Mouse (Mus musculus) embryonic stem cell, embryonic (primary cell): ENCODE results near the gene Tuft1.
"Not testable (repeated sequence)": the region's sequence is repeated elsewhere in the genome, so short reads cannot be mapped to it uniquely, and the experiment has no call there.

Experiments
- CTCF ChIA-PET, 4 experiments: fragments of 300-600 bp in 2 of 4; fragments of 350-600 bp in 2 of 4; sonication (Branson Sonifier 250); formaldehyde crosslinking; loops; one replicate each; lab custom pipeline; 2022; ENCODE audit warnings: inconsistent platforms in 2 of 4; lab: Charles Lee
- POLR2A ChIA-PET, 4 experiments: fragments of 300-600 bp in 2 of 4; fragments of 350-600 bp in 2 of 4; sonication (Branson Sonifier 250); formaldehyde crosslinking; loops; one replicate each; lab custom pipeline; 2022; ENCODE audit warnings: antibody characterized with exemption in 4 of 4, inconsistent platforms in 1 of 4; lab: Charles Lee

Tuft1 gene

GRCm38 (mm10) chr3:94665896-94666295 lies 7.2 kb upstream of the Tuft1 start:
- POLR2A ChIA-PET, CTCF ChIA-PET: not testable (repeated sequence)

- CTCF ChIA-PET, result interaction anchor here in 2 of 4 experiments (0.6 kb wide), 2 partner anchors 63 to 301 kb away, joined by 3 to 7 read pairs; no protein-coding TSS in a partner anchor
- POLR2A ChIA-PET, result not testable (repeated sequence)
These were observed 6.6 kb upstream of the Tuft1 start for GRCm38 (mm10) chr3:94665060-94665802.

- POLR2A ChIA-PET, CTCF ChIA-PET: not testable (repeated sequence)
These were observed 2.2 kb upstream of the Tuft1 start for GRCm38 (mm10) chr3:94660841-94661240.

GRCm38 (mm10) chr3:94659142-94659748 lies 573 bp upstream of the Tuft1 start:
- ChIA-PET POLR2A (interaction anchor here (0.7 to 3.1 kb wide), 15 partner anchors 10 to 1974 kb away, joined by 3 to 72 read pairs (median 4); partner anchors contain the start of gene Pogz (in 1 of the 4)), CTCF (interaction anchor here in 1 of 4 experiments (0.7 kb wide), 1 partner anchor 58 kb away, joined by 3 read pairs; no protein-coding TSS in a partner anchor)

GRCm38 (mm10) chr3:94657852-94658739 lies 576 bp downstream of the Tuft1 start:
- CTCF ChIA-PET, result interaction anchor here in 2 of 4 experiments (0.6 to 0.7 kb wide), 2 partner anchors 99 to 1165 kb away, joined by 3 to 6 read pairs; no protein-coding TSS in a partner anchor
- POLR2A ChIA-PET, result interaction anchor here in 3 of 4 experiments (0.6 to 3.1 kb wide), 20 partner anchors 9 to 358 kb away, joined by 3 to 72 read pairs (median 4); partner anchors contain the start of genes Cgn (in 1 of the 3), Mrpl9 (in 1 of the 3), Oaz3 (in 1 of the 3) and Pogz (in 1 of the 3)

GRCm38 (mm10) chr3:94653967-94654366 lies 4.7 kb downstream of the Tuft1 start:
- CTCF ChIA-PET, result not testable (repeated sequence)
- POLR2A ChIA-PET, result interaction anchor here in 2 of 4 experiments (1.3 to 1.8 kb wide), 3 partner anchors 75 to 133 kb away, joined by 3 to 5 read pairs (median 4); partner anchors contain the start of gene Cgn (in 1 of the 2)

- ChIA-PET CTCF (interaction anchor here in 1 of 4 experiments (0.5 kb wide), 1 partner anchor 233 kb away, joined by 3 read pairs; no protein-coding TSS in a partner anchor), POLR2A (interaction anchor here in 2 of 4 experiments (1.1 to 3.3 kb wide), 2 partner anchors 8 to 70 kb away, joined by 3 to 23 read pairs; partner anchors contain the start of gene Tuft1 (in 1 of the 2))
These were observed 8.3 kb downstream of the Tuft1 start for GRCm38 (mm10) chr3:94650409-94650808.

- CTCF ChIA-PET, result no interaction called here
- POLR2A ChIA-PET, result interaction anchor here in 3 of 4 experiments (0.6 to 3.3 kb wide), 7 partner anchors 9 to 205 kb away, joined by 3 to 23 read pairs (median 4); partner anchors contain the start of genes Tuft1 (in 2 of the 3), Mrpl9 (in 1 of the 3) and Oaz3 (in 1 of the 3)
These were observed 9.7 kb downstream of the Tuft1 start for GRCm38 (mm10) chr3:94648755-94649590.

- CTCF ChIA-PET, POLR2A ChIA-PET: not testable (repeated sequence)
These were observed 16.0 kb downstream of the Tuft1 start, which contains the start of gene Gm10972 for GRCm38 (mm10) chr3:94642495-94643162. Gene Gm10972 (plus strand): TSS chr3:94643112.

- CTCF ChIA-PET, result no interaction called here
- POLR2A ChIA-PET, result no interaction called here
These were observed 28.8 kb downstream of the Tuft1 start for GRCm38 (mm10) chr3:94629876-94630275.

- ChIA-PET POLR2A (no interaction called here), CTCF (no interaction called here)
These were observed 30.0 kb downstream of the Tuft1 start for GRCm38 (mm10) chr3:94628712-94629111.

GRCm38 (mm10) chr3:94624281-94624680 lies 34.4 kb downstream of the Tuft1 start:
- POLR2A ChIA-PET, result interaction anchor here in 1 of 4 experiments (0.5 kb wide), 1 partner anchor 182 kb away, joined by 5 read pairs; no protein-coding TSS in a partner anchor
- CTCF ChIA-PET, result no interaction called here

GRCm38 (mm10) chr3:94622550-94622949 lies 36.1 kb downstream of the Tuft1 start:
- POLR2A ChIA-PET, result interaction anchor here in 1 of 4 experiments (1.3 kb wide), 1 partner anchor 34 kb away, joined by 3 read pairs; no protein-coding TSS in a partner anchor
- CTCF ChIA-PET, result interaction anchor here in 1 of 4 experiments (1.0 kb wide), 1 partner anchor 21 kb away, joined by 3 read pairs; no protein-coding TSS in a partner anchor

GRCm38 (mm10) chr3:94621740-94622507 lies 36.7 kb downstream of the Tuft1 start:
- ChIA-PET CTCF (interaction anchor here in 1 of 4 experiments (1.0 kb wide), 1 partner anchor 20 kb away, joined by 3 read pairs; no protein-coding TSS in a partner anchor), POLR2A (interaction anchor here in 1 of 4 experiments (0.6 kb wide), 1 partner anchor 1612 kb away, joined by 3 read pairs; no protein-coding TSS in a partner anchor)

GRCm38 (mm10) chr3:94616717-94617116 lies 42.0 kb downstream of the Tuft1 start:
- ChIA-PET POLR2A (no interaction called here), CTCF (interaction anchor here in 3 of 4 experiments (0.6 kb wide), 3 partner anchors 24 to 166 kb away, joined by 3 to 5 read pairs (median 3); no protein-coding TSS in a partner anchor)
